Mouse (Mus musculus) lung, postnatal 0 days (tissue): Measurements from ENCODE around the gene Gnaq.

Source experiments
- CTCF ChIP-seq: IDR thresholded peaks from 2 replicates; pipeline ENCODE4 v1.5.1; 2016; ENCODE audit warnings: antibody characterized with exemption, mild to moderate bottlenecking
- EP300 ChIP-seq: IDR thresholded peaks from 2 replicates; pipeline ENCODE4 v1.6.1; 2016; ENCODE audit warnings: antibody characterized with exemption, mild to moderate bottlenecking, control low read depth

GRCm38 (mm10) chr19:16254881-16255280 is 122.2 kb downstream of the Gnaq start:
- no peak for TF ChIP-seq EP300
- no peak for TF ChIP-seq CTCF
